Comparison of ENCODE assay signal across 8 mouse cellular contexts in genomic region chr1:180329706-180330105, GRCm38 (mm10). TPM values are rescaled to one million over a fixed set of nuclear protein-coding genes. Genes with fewer than 3 reads are reported as not detected.
DNase-seq lines count a peak whose midpoint lies in the region; ATAC-seq and TF ChIP-seq lines count a peak whose summit lies in the region.

No protein-coding gene starts in this region.

- no peaks in the 10 kb centered on the region for H3K27me3 ChIP-seq in kidney, embryonic 16.5 days (ENCODE audit: insufficient read depth, low read length)
- no peaks in the 10 kb centered on the region for H3K27me3 ChIP-seq in hindbrain, postnatal 0 days (ENCODE audit: insufficient read depth, low read length)
- H3K27me3 ChIP-seq in midbrain, embryonic 16.5 days (ENCODE audit: control insufficient read depth, insufficient read depth, low read depth, low read length), result peaks cover 19% of the 10 kb centered on the region

- no peak for TF ChIP-seq POLR2A in cortical plate, adult 2 months (IDR thresholded peaks at IDR 0.05; ENCODE audit: extremely low read depth, insufficient read depth, low read length)

- DNase-seq in kidney, adult 8-10 months, result no peak
- DNase-seq in hindbrain, postnatal 0 days (ENCODE audit: low spot score), result no peak
- no peak for DNase-seq in adrenal gland, adult 2 months
- no peak for DNase-seq in kidney, adult 9 months
- DNase-seq in retina, postnatal 1 day, result no peak

- H3K36me3 ChIP-seq in kidney, embryonic 16.5 days (ENCODE audit: insufficient read depth, low read length), result peaks cover 4% of the 10 kb centered on the region; the same call in 1 of the 2 replicates
- H3K36me3 ChIP-seq in hindbrain, postnatal 0 days (ENCODE audit: insufficient read depth, low read length), result no peaks in the 10 kb centered on the region
- no peaks in the 10 kb centered on the region for H3K36me3 ChIP-seq in midbrain, embryonic 16.5 days (ENCODE audit: control insufficient read depth, insufficient read depth, low read length)

- ATAC-seq in kidney, embryonic 16.5 days (ENCODE audit: low FRiP score, low TSS enrichment), result no peak
- ATAC-seq in hindbrain, postnatal 0 days, result no peak
- no peak for ATAC-seq in midbrain, embryonic 16.5 days

- peak overlapping the region; percentile 91 for H3K4me2 ChIP-seq in kidney, embryonic 16.5 days (replicated peaks; ENCODE audit: low read depth, low read length)
- H3K4me2 ChIP-seq in hindbrain, postnatal 0 days (ENCODE audit: low read depth, low read length), result peak overlapping the region; percentile 100
- peak overlapping the region; percentile 17; the same call in 1 of the 2 replicates for H3K4me2 ChIP-seq in midbrain, embryonic 16.5 days (ENCODE audit: low read length)

- peaks cover 47% of the 10 kb centered on the region for H3K4me1 ChIP-seq in kidney, embryonic 16.5 days (ENCODE audit: insufficient read depth, low read length)
- peaks cover 3% of the 10 kb centered on the region; the same call in 1 of the 2 replicates for H3K4me1 ChIP-seq in cortical plate, adult 2 months (ENCODE audit: control insufficient read depth, insufficient read depth, low read length)
- peaks cover 15% of the 10 kb centered on the region for H3K4me1 ChIP-seq in hindbrain, postnatal 0 days (ENCODE audit: insufficient read depth, low read length)
- peaks cover 28% of the 10 kb centered on the region for H3K4me1 ChIP-seq in midbrain, embryonic 16.5 days (ENCODE audit: control insufficient read depth, insufficient read depth, low read length)

- peak overlapping the region; percentile 22; the same call in 1 of the 2 replicates for H3K4me3 ChIP-seq in kidney, embryonic 16.5 days (ENCODE audit: low read length)
- H3K4me3 ChIP-seq in cortical plate, adult 2 months (ENCODE audit: insufficient read depth, low read length), result peak overlapping the region; percentile 17
- H3K4me3 ChIP-seq in hindbrain, postnatal 0 days (ENCODE audit: low read length), result 0 out of 2 replicates have a peak overlapping the region, but pooled peaks have one; percentile 63
- no peak overlapping the region for H3K4me3 ChIP-seq in midbrain, embryonic 16.5 days (ENCODE audit: low read depth, low read length)

- no peak for TF ChIP-seq CTCF in cortical plate, adult 2 months (IDR thresholded peaks at IDR 0.05; ENCODE audit: extremely low read depth, insufficient read depth, low read length)
- TF ChIP-seq CTCF in hindbrain, postnatal 0 days (IDR thresholded peaks at IDR 0.05; ENCODE audit: low read depth), result no peak

- WGBS in kidney, embryonic 16.5 days, result 29% methylated on average over 6 of the region's 6 CpGs
- 22% methylated on average over 6 of the region's 6 CpGs for WGBS in hindbrain, postnatal 0 days
- 11% methylated on average over 6 of the region's 6 CpGs for WGBS in midbrain, embryonic 16.5 days

- H3K9ac ChIP-seq in kidney, embryonic 16.5 days (replicated peaks; ENCODE audit: low read length), result no peak overlapping the region; the same call in none of the 2 replicates
- H3K9ac ChIP-seq in hindbrain, postnatal 0 days (replicated peaks; ENCODE audit: low read length), result 0 out of 2 replicates have a peak overlapping the region, but pooled peaks have one; percentile 22
- no peak overlapping the region for H3K9ac ChIP-seq in midbrain, embryonic 16.5 days (ENCODE audit: low read depth, low read length)

- no peaks in the 10 kb centered on the region for H3K9me3 ChIP-seq in kidney, embryonic 16.5 days (ENCODE audit: low read length)
- no peaks in the 10 kb centered on the region for H3K9me3 ChIP-seq in hindbrain, postnatal 0 days (ENCODE audit: low read length)
- H3K9me3 ChIP-seq in midbrain, embryonic 16.5 days (replicated peaks; ENCODE audit: control insufficient read depth, low read length, poor library complexity, severe bottlenecking), result no peaks in the 10 kb centered on the region

- H3K27ac ChIP-seq in kidney, embryonic 16.5 days (ENCODE audit: low read length), result peak overlapping the region; percentile 83
- no peak overlapping the region for H3K27ac ChIP-seq in cortical plate, adult 2 months (ENCODE audit: insufficient read depth, low read length)
- H3K27ac ChIP-seq in hindbrain, postnatal 0 days, result peak overlapping the region; percentile 49; the same call in 1 of the 2 replicates
- no peak overlapping the region for H3K27ac ChIP-seq in midbrain, embryonic 16.5 days (ENCODE audit: low read length)

RNA-seq across cellular contexts. Expression of gene Itpkb, which starts 0.6 kb away (rescaled TPM):
- 8.3 and 9.6 TPM in 2 replicates for polyA plus RNA-seq in kidney, embryonic 16.5 days (2015; fragmentation: Nextera tagmentation; extraction: Ambion mirVana)
- 8.0 and 8.1 TPM in 2 replicates for polyA plus RNA-seq in cortical plate, adult 2 months (2012; rRNA removed)
- 16.9 and 19.0 TPM in 2 replicates for total RNA-seq in hindbrain, postnatal 0 days (2014; rRNA removed)
- 4.1 and 4.8 TPM in 2 replicates for polyA plus RNA-seq in hindbrain, postnatal 0 days (2015; fragmentation: Nextera tagmentation; extraction: Ambion mirVana)
- 2.2 and 2.3 TPM in 2 replicates for polyA plus RNA-seq in midbrain, embryonic 16.5 days (2015; fragmentation: Nextera tagmentation; extraction: Ambion mirVana)
- 10 to 100 TPM; 45.6 to 76.4 TPM for total RNA-seq in adrenal gland, adult 2 months (2021)
- 22.6 and 25.3 TPM in 2 replicates for polyA plus RNA-seq in adrenal gland, adult 2 months (2012; rRNA removed)

Comparison
In these comparisons a context has a peak if more than half of its experiments do, and no peak if none do; other contexts are left out.
1. H3K27ac ChIP-seq: peak in kidney, embryonic 16.5 days (single experiment) and hindbrain, postnatal 0 days (single experiment); none in cortical plate, adult 2 months (single experiment) and midbrain, embryonic 16.5 days (single experiment).
2. H3K4me2 ChIP-seq: peak in every context shown above with its lines; median percentile 100 in hindbrain, postnatal 0 days; 91 in kidney, embryonic 16.5 days; 17 in midbrain, embryonic 16.5 days.